Mouse (Mus musculus) limb, embryonic 11.5 days (tissue): ENCODE data around the gene Ngef. TPM values are rescaled to one million over a fixed set of nuclear protein-coding genes. Genes with fewer than 3 reads are reported as not detected.

ENCODE experiments used
- ATAC-seq: fragments of 200-750 bp; cut with Nextera tagmentation; 2 replicates; pipeline ENCODE4 v1.8.0; 2017; ENCODE audit warnings: low read depth; ENCODE audit not compliant: insufficient number of reproducible peaks, low FRiP score, low TSS enrichment
- DNase-seq: peaks from one replicate; pipeline ENCODE4 v3.0.0-alpha.2; 2015; ENCODE audit warnings: low spot score
- H3K27ac ChIP-seq: fragments of 300-500 bp; sonication (generic); replicated peaks from 2 replicates; pipeline ENCODE4 v1.5.1; 2014; ENCODE audit warnings: low read depth, mild to moderate bottlenecking, low read length
- H3K27me3 ChIP-seq: fragments of 300-500 bp; sonication (generic); 2 replicates; pipeline ENCODE4 v1.6.1; 2014; ENCODE audit warnings: mild to moderate bottlenecking, low read length, mixed read lengths; ENCODE audit not compliant: control insufficient read depth, insufficient read depth
- H3K36me3 ChIP-seq: fragments of 300-500 bp; sonication (generic); 2 replicates; pipeline ENCODE4 v1.6.1; 2014; ENCODE audit warnings: mild to moderate bottlenecking, low read length, moderate library complexity, mixed read lengths; ENCODE audit not compliant: control insufficient read depth, insufficient read depth
- H3K4me1 ChIP-seq: fragments of 300-500 bp; sonication (generic); 2 replicates; pipeline ENCODE4 v1.6.1; 2014; ENCODE audit warnings: low read length, mixed read lengths; ENCODE audit not compliant: control insufficient read depth, insufficient read depth
- H3K4me2 ChIP-seq: fragments of 300-500 bp; sonication (generic); 2 replicates; pipeline ENCODE4 v1.6.1; 2014; ENCODE audit warnings: low read depth, mild to moderate bottlenecking, moderate library complexity; ENCODE audit not compliant: severe bottlenecking
- H3K4me3 ChIP-seq: fragments of 300-500 bp; sonication (generic); 2 replicates; pipeline ENCODE4 v1.5.1; 2014; ENCODE audit warnings: low read depth, low read length
- H3K9ac ChIP-seq: fragments of 300-500 bp; sonication (generic); 2 replicates; pipeline ENCODE4 v1.6.1; 2014; ENCODE audit warnings: mild to moderate bottlenecking, low read length
- H3K9me3 ChIP-seq: fragments of 300-500 bp; sonication (generic); 2 replicates; pipeline ENCODE4 v1.6.1; 2016; ENCODE audit warnings: low read length; ENCODE audit not compliant: control insufficient read depth
- WGBS: fragments of 180-500 bp; shearing (Covaris S2); extraction: QIAGEN DNeasy Blood & Tissue Kit; methylation state at CpG from one replicate; pipeline ENCODE4 v1.1.7; 2014; 5-methylcytosine and 5-hydroxymethylcytosine counted together
- polyA plus RNA-seq: library from polyadenylated mRNA; unstranded; fragments of >200 nt; fragmentation: Nextera tagmentation; extraction: Ambion mirVana; gene quantifications from 2 replicates; pipeline ENCODE4 v1.2.1, GENCODE M21; 2014

The Ngef gene
- polyA plus RNA-seq, 1 experiment from 2014 or later: 0.16 TPM

DNA sequence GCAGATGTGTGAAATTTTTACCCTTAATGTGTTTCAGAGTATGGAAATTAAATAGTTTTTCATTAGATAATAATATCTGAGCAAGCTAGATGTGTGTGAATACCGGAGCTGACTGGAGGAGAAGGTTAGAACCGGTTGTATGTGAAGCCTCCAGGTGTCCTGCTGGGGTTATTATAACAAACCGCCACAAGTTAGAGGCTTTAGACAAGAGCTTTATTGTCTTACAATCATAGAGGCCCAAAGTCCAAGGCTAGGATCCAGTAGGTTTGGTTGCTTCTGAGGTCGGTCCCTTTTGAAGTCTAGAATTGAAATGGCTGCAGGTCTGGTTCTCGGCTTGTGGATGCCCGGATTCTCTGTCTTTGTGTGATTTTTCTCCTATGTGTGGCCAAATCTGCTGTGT lies 5.3 kb upstream of the Ngef start:
- H3K4me3 ChIP-seq: no peak overlapping the region
- DNase-seq: no peak
- 90% methylated on average over 6 of the region's 6 CpGs for WGBS
- no peaks in the 10 kb centered on the region for H3K4me1 ChIP-seq
- H3K27me3 ChIP-seq: no peaks in the 10 kb centered on the region
- no peaks in the 10 kb centered on the region for H3K9me3 ChIP-seq
- ATAC-seq: no peak
- H3K4me2 ChIP-seq: no peak overlapping the region
- H3K9ac ChIP-seq: no peak overlapping the region
- no peak overlapping the region for H3K27ac ChIP-seq
- no peaks in the 10 kb centered on the region for H3K36me3 ChIP-seq

DNA sequence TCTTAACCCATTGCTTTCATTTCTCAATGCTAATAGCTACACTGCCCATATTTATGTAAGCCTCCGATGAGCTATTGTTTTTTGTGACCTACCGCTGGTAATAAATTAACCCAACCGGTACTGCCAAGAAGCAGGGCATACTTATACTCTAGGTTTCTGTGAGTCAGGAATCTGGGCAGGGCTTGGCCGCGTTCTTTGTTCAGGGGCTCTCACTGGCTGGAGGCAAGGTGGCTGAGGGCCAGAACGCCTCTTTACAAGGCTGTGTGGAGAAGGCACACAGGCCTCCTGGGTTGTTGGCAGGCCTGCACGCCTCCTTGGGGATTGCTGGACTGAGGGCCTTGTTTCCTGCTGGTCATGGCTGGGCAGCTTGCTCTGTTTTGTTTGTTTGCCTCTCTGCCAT lies 1.1 kb upstream of the Ngef start:
- no peak overlapping the region for H3K9ac ChIP-seq
- H3K27me3 ChIP-seq: no peaks in the 10 kb centered on the region
- no peak overlapping the region for H3K4me3 ChIP-seq
- no peaks in the 10 kb centered on the region for H3K9me3 ChIP-seq
- H3K4me1 ChIP-seq: no peaks in the 10 kb centered on the region
- WGBS: 84% methylated on average over 7 of the region's 7 CpGs
- no peak for ATAC-seq
- DNase-seq: no peak
- H3K4me2 ChIP-seq: no peak overlapping the region
- no peaks in the 10 kb centered on the region for H3K36me3 ChIP-seq
- no peak overlapping the region for H3K27ac ChIP-seq

DNA sequence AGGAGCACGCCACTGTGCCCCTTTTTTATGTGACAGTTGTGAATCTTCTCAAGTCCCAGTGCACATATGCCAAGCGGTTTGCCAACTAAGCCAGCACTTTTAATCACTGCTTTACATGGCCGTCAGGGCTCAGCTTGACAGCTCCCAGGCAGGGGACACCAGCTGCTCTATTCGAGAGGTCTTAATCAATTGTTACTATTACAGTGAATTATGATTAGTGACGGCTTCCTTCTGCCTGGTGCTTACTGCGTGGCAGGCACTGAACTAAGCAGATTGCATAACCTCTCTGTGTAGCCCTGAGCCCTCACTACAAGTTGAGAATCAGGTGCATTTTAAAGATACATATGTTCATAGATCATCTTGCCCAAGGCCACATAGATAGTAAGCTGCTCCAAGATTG lies 683 bp upstream of the Ngef start:
- Histone ChIP-seq H3K9ac (no peak overlapping the region), H3K4me1 (no peaks in the 10 kb centered on the region), H3K9me3 (no peaks in the 10 kb centered on the region), H3K4me3 (no peak overlapping the region), H3K27me3 (no peaks in the 10 kb centered on the region), H3K27ac (no peak overlapping the region), H3K36me3 (no peaks in the 10 kb centered on the region), H3K4me2 (no peak overlapping the region)
- no peak for DNase-seq
- no peak for ATAC-seq
- WGBS: 73% methylated on average over 6 of the region's 6 CpGs

DNA sequence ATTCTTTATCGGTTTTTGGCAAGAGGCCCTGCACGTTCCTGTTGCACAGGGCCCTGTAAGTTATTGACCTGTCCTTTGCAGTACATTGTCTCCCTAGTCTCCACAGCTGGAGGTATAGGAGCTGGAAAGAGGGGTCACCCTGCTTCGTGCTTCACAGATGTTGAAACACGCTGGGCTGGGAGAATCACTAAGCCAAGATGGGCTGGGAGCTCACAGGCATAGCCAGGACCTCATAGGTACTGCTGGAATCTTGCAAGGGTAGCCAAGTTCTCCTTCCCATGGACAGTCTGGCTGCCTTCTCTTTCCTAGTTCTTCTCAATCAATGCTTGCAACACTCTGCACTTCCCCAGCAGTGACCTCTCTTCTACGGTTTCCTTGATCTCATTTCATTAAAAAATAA lies 409 bp downstream of the Ngef start:
- no peaks in the 10 kb centered on the region for H3K4me1 ChIP-seq
- DNase-seq (no peak), ATAC-seq (no peak)
- H3K9me3 ChIP-seq: no peaks in the 10 kb centered on the region
- no peak overlapping the region for H3K27ac ChIP-seq
- no peak overlapping the region for H3K4me3 ChIP-seq
- no peaks in the 10 kb centered on the region for H3K27me3 ChIP-seq
- WGBS: 76% methylated on average over 5 of the region's 5 CpGs
- H3K4me2 ChIP-seq: no peak overlapping the region
- no peak overlapping the region for H3K9ac ChIP-seq
- H3K36me3 ChIP-seq: no peaks in the 10 kb centered on the region

DNA sequence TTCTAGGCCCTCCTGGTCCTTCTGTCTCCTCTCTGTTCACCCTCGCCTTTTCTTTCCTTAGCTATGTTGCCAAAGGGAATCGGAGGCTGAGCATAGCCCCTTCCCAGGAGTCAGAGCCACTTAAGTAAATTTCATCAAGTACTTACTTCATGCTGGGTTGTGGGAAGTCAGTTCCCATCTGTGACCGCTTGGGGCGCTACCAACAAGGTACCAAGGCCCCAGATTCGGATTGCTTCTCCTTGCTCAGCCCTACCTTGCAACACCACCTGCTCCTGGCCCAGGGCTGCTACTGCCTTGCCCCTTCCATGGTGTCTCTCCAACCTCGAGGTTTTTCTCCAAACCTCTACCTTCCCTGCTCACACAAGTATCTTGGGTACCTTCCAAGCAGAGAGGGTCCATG lies 5.3 kb downstream of the Ngef start:
- no peak overlapping the region for H3K4me2 ChIP-seq
- DNase-seq: peak; percentile 32
- WGBS: 41% methylated on average over 6 of the region's 6 CpGs

DNA sequence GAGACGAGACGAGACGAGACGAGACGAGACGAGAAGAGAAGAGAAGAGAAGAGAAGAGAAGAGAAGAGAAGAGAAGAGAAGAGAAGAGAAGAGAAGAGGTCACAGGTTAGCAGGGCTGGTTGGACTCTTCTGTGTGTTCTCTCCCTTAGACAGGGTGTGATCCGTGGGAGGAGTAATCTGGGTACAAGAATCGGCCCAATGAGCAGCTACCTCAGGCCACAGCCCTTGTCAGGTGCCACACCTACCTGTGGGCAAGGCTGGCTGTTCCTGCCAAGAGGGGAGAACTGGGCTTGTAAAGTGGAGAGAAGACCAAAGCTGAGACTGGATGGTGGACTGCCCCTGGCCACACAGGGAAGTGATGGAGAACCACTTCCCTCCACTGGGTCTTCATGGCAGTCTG lies 7.9 kb downstream of the Ngef start:
- Histone ChIP-seq H3K36me3 (no peaks in the 10 kb centered on the region), H3K4me1 (no peaks in the 10 kb centered on the region), H3K4me2 (no peak overlapping the region), H3K9me3 (no peaks in the 10 kb centered on the region), H3K4me3 (no peak overlapping the region), H3K27me3 (no peaks in the 10 kb centered on the region), H3K27ac (no peak overlapping the region), H3K9ac (no peak overlapping the region)
- DNase-seq (no peak), ATAC-seq (no peak)
- 92% methylated on average over 8 of the region's 8 CpGs for WGBS

More for the DNA sequence above, 5.3 kb downstream of the Ngef start:
- H3K27ac ChIP-seq: no peak overlapping the region
- H3K9ac ChIP-seq: no peak overlapping the region
- no peak overlapping the region for H3K4me3 ChIP-seq
- no peaks in the 10 kb centered on the region for H3K27me3 ChIP-seq
- ATAC-seq: no peak
- H3K36me3 ChIP-seq: no peaks in the 10 kb centered on the region
- H3K9me3 ChIP-seq: no peaks in the 10 kb centered on the region
- no peaks in the 10 kb centered on the region for H3K4me1 ChIP-seq

DNA sequence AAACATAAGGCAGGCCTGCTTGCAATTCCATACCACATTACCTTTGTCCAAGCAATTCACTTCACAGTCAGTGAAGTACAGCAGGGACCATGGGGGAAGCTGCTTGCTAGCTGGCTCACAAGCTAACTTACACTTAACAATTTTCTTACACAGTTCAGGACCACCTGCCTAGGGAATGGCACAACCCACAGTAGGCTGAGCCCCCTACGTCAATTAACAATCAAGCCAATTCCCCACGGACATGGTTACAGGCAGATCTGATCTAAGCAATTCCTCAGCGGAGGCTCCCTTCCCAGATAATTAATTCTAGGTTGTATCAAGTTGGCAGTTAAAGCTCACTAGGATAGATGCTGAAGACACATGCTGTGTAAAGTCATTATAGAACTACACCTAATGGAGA lies 10.7 kb downstream of the Ngef start:
- H3K9me3 ChIP-seq: no peaks in the 10 kb centered on the region
- ATAC-seq (no peak), DNase-seq (no peak)
- H3K36me3 ChIP-seq: no peaks in the 10 kb centered on the region
- no peak overlapping the region for H3K4me3 ChIP-seq
- H3K27ac ChIP-seq: no peak overlapping the region
- no peaks in the 10 kb centered on the region for H3K27me3 ChIP-seq
- WGBS: 71% methylated on average over 3 of the region's 3 CpGs
- H3K4me2 ChIP-seq: no peak overlapping the region
- no peak overlapping the region for H3K9ac ChIP-seq
- no peaks in the 10 kb centered on the region for H3K4me1 ChIP-seq

DNA sequence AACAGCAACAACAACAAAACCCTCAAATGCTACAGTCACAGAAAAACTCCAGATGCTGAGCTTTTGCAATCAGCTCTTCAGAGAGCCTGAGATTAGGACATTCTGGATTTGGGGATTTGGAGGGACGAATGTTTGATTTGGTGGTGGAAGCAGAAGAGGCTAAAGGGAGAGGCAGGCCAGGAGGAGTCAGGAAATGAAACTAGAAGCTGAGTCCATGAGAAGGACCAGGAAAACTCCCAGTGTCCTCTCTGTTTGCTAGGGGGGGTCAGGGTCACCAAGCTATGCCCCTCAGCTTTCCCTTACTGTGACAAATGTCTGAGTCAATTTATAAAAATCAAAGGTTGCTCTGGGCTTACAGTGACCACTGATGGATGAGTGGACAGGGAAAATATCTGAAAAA lies 20.1 kb downstream of the Ngef start:
- H3K9me3 ChIP-seq: no peaks in the 10 kb centered on the region
- H3K27me3 ChIP-seq: no peaks in the 10 kb centered on the region
- no peaks in the 10 kb centered on the region for H3K36me3 ChIP-seq
- H3K4me2 ChIP-seq: no peak overlapping the region
- H3K9ac ChIP-seq: no peak overlapping the region
- no peaks in the 10 kb centered on the region for H3K4me1 ChIP-seq
- ATAC-seq (no peak), DNase-seq (no peak)
- no peak overlapping the region for H3K4me3 ChIP-seq
- no peak overlapping the region for H3K27ac ChIP-seq
- 77% methylated on average over 1 of the region's 1 CpGs for WGBS

DNA sequence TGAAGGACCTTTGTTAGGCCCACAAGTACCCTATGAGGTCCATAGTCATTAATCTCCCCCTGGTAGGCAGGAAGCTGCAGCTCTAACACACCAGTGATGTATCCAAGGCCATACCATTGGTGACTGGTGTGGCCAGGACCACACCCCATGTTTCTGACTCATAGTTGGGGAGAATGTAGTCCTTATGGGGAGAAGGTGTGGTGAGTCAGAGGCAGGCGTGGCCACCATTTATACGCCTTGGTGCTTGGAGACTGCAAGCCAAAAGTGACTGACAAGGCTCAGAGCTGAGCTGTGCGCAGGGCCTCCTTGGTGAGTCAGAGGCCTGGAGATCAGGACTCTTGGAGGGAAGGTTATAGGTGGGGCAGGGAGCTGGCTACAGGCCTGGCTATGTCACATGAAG lies 22.7 kb downstream of the Ngef start:
- no peaks in the 10 kb centered on the region for H3K27me3 ChIP-seq
- no peaks in the 10 kb centered on the region for H3K36me3 ChIP-seq
- 90% methylated on average over 3 of the region's 3 CpGs for WGBS
- H3K9ac ChIP-seq: no peak overlapping the region
- ATAC-seq (no peak), DNase-seq (no peak)
- no peak overlapping the region for H3K4me3 ChIP-seq
- no peaks in the 10 kb centered on the region for H3K9me3 ChIP-seq
- H3K4me1 ChIP-seq: no peaks in the 10 kb centered on the region
- no peak overlapping the region for H3K4me2 ChIP-seq
- H3K27ac ChIP-seq: no peak overlapping the region
